Mouse (Mus musculus): Measurements from ENCODE around the gene Zbtb12. TPM values are rescaled to one million over a fixed set of nuclear protein-coding genes. Genes with fewer than 3 reads are reported as not detected.

The Zbtb12 gene
- polyA plus RNA-seq, 1 experiment from 2014 or later: 1.7 TPM

DNA sequence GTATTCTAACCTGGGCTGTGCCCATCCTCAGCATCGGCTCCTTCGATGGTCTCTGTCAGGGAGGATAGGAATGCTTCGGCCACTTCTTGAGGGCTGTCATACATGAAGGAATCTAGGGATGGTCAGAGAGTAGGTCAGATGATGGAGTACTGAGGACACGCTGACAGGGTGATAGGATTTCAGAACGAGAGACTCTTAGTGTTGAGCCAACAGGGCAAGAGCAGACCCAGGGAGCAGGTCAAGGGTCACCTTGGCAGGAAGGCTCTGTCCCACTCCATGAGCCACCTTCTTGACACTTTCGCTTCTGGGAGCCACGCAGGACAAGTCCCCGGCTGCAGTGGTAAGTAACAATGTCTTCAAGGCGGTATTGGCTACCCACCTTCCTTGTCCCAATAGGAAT lies 18.8 kb upstream of the Zbtb12 start:
- DNase-seq (ENCODE audit: low spot score): no peak
- Histone ChIP-seq H3K4me1 (ENCODE audit: control insufficient read depth, insufficient read depth, low read length) (no peaks in the 10 kb centered on the region), H3K9ac (ENCODE audit: low read length) (no peak overlapping the region), H3K4me3 (ENCODE audit: low read depth, low read length) (no peak overlapping the region), H3K4me2 (ENCODE audit: low read depth) (no peak overlapping the region), H3K27me3 (ENCODE audit: control insufficient read depth, insufficient read depth, low read length) (no peaks in the 10 kb centered on the region), H3K9me3 (ENCODE audit: control insufficient read depth, low read length) (no peaks in the 10 kb centered on the region), H3K27ac (ENCODE audit: low read depth, low read length) (no peak overlapping the region), H3K36me3 (ENCODE audit: control insufficient read depth, insufficient read depth, low read length) (no peaks in the 10 kb centered on the region)
- 87% methylated on average over 9 of the region's 9 CpGs for WGBS
- ATAC-seq (ENCODE audit: insufficient read depth, low FRiP score, low TSS enrichment): no peak

DNA sequence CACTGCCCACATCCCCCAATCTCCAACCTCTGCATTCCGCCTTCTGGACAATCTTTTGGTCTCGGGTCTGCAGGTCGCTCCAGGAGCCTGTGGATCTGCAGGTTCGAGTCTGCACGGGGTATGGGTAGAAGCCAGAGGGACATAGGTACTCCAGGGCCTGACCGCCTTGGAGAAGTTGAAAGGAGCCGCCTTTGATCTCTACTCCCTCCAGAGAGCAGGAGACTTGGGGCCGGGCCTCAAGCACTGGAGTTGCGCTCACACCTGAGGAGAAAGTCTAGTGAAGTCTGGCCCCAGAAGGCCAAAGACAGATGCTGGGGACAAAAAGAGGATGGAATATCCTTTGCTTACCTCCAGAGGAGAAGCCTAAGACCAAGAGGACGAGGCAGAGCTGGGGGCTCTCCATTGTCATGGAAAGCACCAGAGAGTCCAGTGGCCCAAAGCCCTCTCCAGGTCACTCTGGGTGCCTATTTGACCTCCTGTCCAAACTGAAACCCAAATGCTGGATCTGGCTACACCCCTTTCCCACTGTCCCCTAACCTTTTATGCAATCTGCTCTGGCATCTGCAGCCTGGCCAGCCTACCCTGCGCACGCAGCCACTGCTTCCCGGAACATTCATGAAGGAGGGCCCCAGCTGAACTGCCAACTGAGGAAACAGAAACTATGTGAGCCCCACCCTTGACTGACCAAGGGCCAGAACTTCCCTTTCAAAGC lies 17.4 kb upstream of the Zbtb12 start:
- 70% methylated on average over 13 of the region's 13 CpGs for WGBS
- Histone ChIP-seq H3K27me3 (ENCODE audit: control insufficient read depth, insufficient read depth, low read length) (no peaks in the 10 kb centered on the region), H3K9me3 (ENCODE audit: control insufficient read depth, low read length) (no peaks in the 10 kb centered on the region), H3K4me1 (ENCODE audit: control insufficient read depth, insufficient read depth, low read length) (no peaks in the 10 kb centered on the region), H3K4me2 (ENCODE audit: low read depth) (no peak overlapping the region), H3K27ac (ENCODE audit: low read depth, low read length) (no peak overlapping the region), H3K36me3 (ENCODE audit: control insufficient read depth, insufficient read depth, low read length) (no peaks in the 10 kb centered on the region), H3K4me3 (ENCODE audit: low read depth, low read length) (no peak overlapping the region), H3K9ac (ENCODE audit: low read length) (no peak overlapping the region)
- DNase-seq (ENCODE audit: low spot score): no peak
- ATAC-seq (ENCODE audit: insufficient read depth, low FRiP score, low TSS enrichment): no peak

DNA sequence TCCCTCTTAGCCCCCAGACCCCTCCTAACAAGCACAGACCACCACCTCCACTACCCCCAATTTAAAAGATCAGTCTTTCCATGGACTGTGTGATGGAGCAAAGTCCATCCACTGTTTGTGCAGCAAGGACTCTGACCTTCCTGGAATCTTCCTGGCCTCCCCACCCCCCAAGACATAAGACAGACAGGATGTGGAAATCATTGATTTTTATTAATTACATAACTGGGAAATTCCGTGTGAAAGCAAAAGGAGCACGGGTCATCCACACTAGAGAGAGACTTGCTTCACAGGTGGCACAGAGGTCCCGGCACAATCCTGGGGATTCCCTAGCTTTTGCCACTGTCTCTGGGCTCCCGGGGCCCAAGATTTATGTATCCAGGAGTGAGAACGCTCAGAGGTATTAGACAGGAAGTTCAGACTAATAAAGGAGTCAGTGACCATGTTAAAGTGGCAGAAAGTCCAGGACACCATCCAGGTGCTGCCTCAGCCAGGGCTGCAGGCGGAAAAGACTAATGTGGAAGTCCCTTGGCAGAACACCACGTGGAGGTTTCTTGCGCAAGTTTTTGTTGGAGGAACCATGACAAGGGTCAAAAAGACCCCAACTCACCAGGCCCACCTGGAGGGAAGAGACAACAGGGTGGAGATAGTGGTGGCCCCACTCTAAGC lies 16.7 kb upstream of the Zbtb12 start, which contains the start of gene Cfb:
Gene Cfb, minus strand, starts transcription at position 103 of the 666 bp plus-strand sequence.
- Histone ChIP-seq H3K4me2 (ENCODE audit: low read depth) (no peak within 1 kb of the TSS), H3K27ac (ENCODE audit: low read depth, low read length) (no peak within 1 kb of the TSS), H3K4me3 (ENCODE audit: low read depth, low read length) (no peak within 1 kb of the TSS), H3K36me3 (ENCODE audit: control insufficient read depth, insufficient read depth, low read length) (no peaks in the 10 kb centered on the region), H3K4me1 (ENCODE audit: control insufficient read depth, insufficient read depth, low read length) (no peaks in the 10 kb centered on the region), H3K9ac (ENCODE audit: low read length) (no peak within 1 kb of the TSS), H3K27me3 (ENCODE audit: control insufficient read depth, insufficient read depth, low read length) (no peaks in the 10 kb centered on the region), H3K9me3 (ENCODE audit: control insufficient read depth, low read length) (no peaks in the 10 kb centered on the region)
- DNase-seq (ENCODE audit: low spot score) (no peak), ATAC-seq (ENCODE audit: insufficient read depth, low FRiP score, low TSS enrichment) (no peak)
- WGBS: 65% methylated on average over 8 of the region's 8 CpGs

DNA sequence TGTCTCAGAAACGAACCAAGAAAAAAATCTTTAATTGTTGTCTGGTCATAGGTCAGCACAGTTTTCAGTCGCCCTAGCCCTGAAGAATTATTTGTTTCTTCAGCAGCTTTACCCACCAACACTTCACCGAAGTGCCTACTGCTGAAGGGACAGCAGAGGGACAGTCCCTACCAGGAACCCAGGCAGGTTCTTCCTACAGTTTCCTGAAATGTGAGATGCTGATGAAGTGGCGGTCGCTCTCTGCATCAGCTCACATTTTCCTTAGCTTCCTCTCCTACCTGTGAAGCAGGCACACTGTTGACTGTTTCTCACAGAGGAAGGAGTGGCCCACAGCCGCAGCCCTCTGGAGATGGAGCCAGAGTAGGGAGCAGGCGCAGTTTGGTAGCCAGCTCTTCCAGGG lies 13.3 kb upstream of the Zbtb12 start:
- DNase-seq (ENCODE audit: low spot score) (no peak), ATAC-seq (ENCODE audit: insufficient read depth, low FRiP score, low TSS enrichment) (no peak)
- Histone ChIP-seq H3K9ac (ENCODE audit: low read length) (no peak overlapping the region), H3K36me3 (ENCODE audit: control insufficient read depth, insufficient read depth, low read length) (no peaks in the 10 kb centered on the region), H3K4me1 (ENCODE audit: control insufficient read depth, insufficient read depth, low read length) (no peaks in the 10 kb centered on the region), H3K27ac (ENCODE audit: low read depth, low read length) (no peak overlapping the region), H3K4me3 (ENCODE audit: low read depth, low read length) (no peak overlapping the region), H3K4me2 (ENCODE audit: low read depth) (no peak overlapping the region), H3K9me3 (ENCODE audit: control insufficient read depth, low read length) (no peaks in the 10 kb centered on the region), H3K27me3 (ENCODE audit: control insufficient read depth, insufficient read depth, low read length) (no peaks in the 10 kb centered on the region)
- WGBS: 70% methylated on average over 7 of the region's 7 CpGs

DNA sequence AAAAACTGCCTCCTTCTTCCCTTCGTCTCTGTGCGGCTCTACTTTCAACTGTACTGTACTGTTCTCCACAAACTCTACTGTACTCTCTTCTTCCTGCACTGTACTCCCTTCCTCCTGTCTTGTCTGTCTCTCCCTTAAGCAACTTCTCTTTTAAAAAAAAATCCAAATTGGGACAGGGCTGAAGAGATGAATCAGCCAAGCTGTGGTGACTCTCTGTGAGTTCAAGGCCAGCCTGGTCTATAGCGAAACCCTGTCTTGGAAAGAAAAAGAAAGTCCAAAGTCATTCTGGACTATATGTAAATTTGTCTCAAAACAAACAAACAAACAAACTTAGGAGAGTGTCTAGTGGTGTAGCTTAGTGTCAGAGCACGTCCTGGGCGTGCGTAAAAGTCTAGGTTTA lies 5.0 kb upstream of the Zbtb12 start:
- 92% methylated on average over 6 of the region's 6 CpGs for WGBS
- H3K27me3 ChIP-seq (ENCODE audit: control insufficient read depth, insufficient read depth, low read length): no peaks in the 10 kb centered on the region
- ATAC-seq (ENCODE audit: insufficient read depth, low FRiP score, low TSS enrichment): no peak
- H3K4me2 ChIP-seq (ENCODE audit: low read depth): no peak overlapping the region
- no peaks in the 10 kb centered on the region for H3K36me3 ChIP-seq (ENCODE audit: control insufficient read depth, insufficient read depth, low read length)
- no peaks in the 10 kb centered on the region for H3K9me3 ChIP-seq (ENCODE audit: control insufficient read depth, low read length)
- no peak overlapping the region for H3K9ac ChIP-seq (ENCODE audit: low read length)
- no peak overlapping the region for H3K4me3 ChIP-seq (ENCODE audit: low read depth, low read length)
- H3K4me1 ChIP-seq (ENCODE audit: control insufficient read depth, insufficient read depth, low read length): no peaks in the 10 kb centered on the region
- no peak overlapping the region for H3K27ac ChIP-seq (ENCODE audit: low read depth, low read length)
- no peak for DNase-seq (ENCODE audit: low spot score)

DNA sequence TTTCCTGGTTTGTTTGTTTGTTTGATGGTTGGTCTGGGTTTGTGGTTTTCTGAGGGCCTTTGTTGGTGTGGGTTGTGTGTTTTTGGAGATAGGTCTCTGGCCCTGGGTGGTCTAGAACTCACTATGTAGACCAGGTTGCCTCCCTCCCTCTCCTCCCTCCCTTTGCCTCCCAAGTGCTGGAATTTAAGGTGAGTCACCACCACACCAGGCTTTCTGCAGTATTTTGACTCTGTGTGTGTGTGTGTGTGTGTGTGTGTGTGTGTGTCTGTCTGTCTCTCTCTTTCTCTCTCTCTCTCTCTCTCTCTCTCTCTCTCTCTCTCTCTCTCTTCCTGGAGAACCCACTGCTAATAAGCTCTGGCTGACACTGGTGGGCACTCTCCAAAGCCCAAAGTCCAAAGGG lies 1.9 kb downstream of the Zbtb12 start:
- Histone ChIP-seq H3K36me3 (ENCODE audit: control insufficient read depth, insufficient read depth, low read length) (no peaks in the 10 kb centered on the region), H3K4me1 (ENCODE audit: control insufficient read depth, insufficient read depth, low read length) (no peaks in the 10 kb centered on the region), H3K27ac (ENCODE audit: low read depth, low read length) (no peak overlapping the region), H3K4me3 (ENCODE audit: low read depth, low read length) (no peak overlapping the region), H3K9ac (ENCODE audit: low read length) (no peak overlapping the region), H3K27me3 (ENCODE audit: control insufficient read depth, insufficient read depth, low read length) (no peaks in the 10 kb centered on the region; the same call in 1 of the 2 replicates), H3K9me3 (ENCODE audit: control insufficient read depth, low read length) (no peaks in the 10 kb centered on the region), H3K4me2 (ENCODE audit: low read depth) (no peak overlapping the region)
- DNase-seq (ENCODE audit: low spot score) (no peak), ATAC-seq (ENCODE audit: insufficient read depth, low FRiP score, low TSS enrichment) (no peak)

DNA sequence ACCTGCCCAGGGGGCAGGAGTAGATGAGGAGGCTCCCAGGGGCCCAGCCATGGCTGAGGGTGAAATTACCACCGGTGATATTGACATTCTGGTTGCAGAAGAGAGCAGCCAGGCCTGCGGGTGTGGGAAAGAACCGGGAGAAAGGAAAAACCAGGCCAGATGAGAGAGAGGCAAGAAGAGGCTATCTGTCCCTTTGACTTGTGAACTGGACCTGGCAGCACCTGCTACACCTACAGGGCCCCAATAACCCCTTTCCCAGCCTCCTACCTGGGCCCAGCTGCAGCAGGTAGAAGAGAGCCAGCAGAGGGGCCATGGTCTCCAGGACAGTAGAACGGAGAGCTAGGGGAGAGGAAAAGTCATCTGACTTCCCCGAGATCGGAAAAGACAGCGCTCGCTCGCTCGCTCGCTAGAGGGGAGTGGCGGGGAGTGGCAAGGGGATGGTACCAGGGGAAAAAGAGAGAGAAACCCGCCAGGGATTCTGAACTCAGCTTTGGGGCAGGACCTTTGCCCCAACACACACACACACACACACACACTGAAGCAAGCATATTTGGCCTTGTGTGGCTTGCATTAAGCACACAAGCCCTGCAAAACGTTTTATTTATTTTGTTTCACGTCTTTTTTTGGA lies 2.5 kb downstream of the Zbtb12 start, which contains the start of gene Gm20547:
Gene Gm20547, minus strand, starts transcription at position 360 of the 628 bp plus-strand sequence.
- no peak for DNase-seq (ENCODE audit: low spot score)
- Histone ChIP-seq H3K27ac (ENCODE audit: low read depth, low read length) (no peak within 1 kb of the TSS), H3K9ac (ENCODE audit: low read length) (peak within 1 kb of the TSS; percentile 18; the same call in 1 of the 2 replicates), H3K9me3 (ENCODE audit: control insufficient read depth, low read length) (no peaks in the 10 kb centered on the region), H3K4me3 (ENCODE audit: low read depth, low read length) (no peak within 1 kb of the TSS), H3K4me2 (ENCODE audit: low read depth) (0 out of 2 replicates have a peak within 1 kb of the TSS, but pooled peaks have one; percentile 12), H3K4me1 (ENCODE audit: control insufficient read depth, insufficient read depth, low read length) (no peaks in the 10 kb centered on the region), H3K27me3 (ENCODE audit: control insufficient read depth, insufficient read depth, low read length) (no peaks in the 10 kb centered on the region; the same call in 1 of the 2 replicates), H3K36me3 (ENCODE audit: control insufficient read depth, insufficient read depth, low read length) (no peaks in the 10 kb centered on the region)
- 8% methylated on average over 15 of the region's 15 CpGs for WGBS
- no peak for ATAC-seq (ENCODE audit: insufficient read depth, low FRiP score, low TSS enrichment)

DNA sequence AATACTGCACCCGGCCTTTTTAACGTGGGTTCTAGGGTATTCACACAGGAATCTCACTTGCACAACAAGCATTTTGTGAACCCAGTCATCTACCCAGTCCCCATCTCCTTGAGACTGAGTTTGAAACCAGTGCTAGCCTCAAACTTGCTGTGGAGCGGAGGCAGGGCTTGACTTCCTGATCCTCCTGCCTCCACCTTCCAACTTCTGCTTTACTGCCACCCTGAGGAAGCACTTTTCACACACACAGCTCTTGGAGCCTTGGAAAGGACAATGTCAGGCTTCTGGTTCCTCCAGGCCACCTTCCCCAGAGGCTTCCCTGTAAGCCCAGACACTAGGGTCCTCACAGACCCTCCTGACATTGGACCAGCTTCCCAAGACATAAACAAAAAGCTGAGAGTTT lies 4.0 kb downstream of the Zbtb12 start:
- Histone ChIP-seq H3K4me2 (ENCODE audit: low read depth) (no peak overlapping the region), H3K4me3 (ENCODE audit: low read depth, low read length) (no peak overlapping the region), H3K9me3 (ENCODE audit: control insufficient read depth, low read length) (no peaks in the 10 kb centered on the region), H3K36me3 (ENCODE audit: control insufficient read depth, insufficient read depth, low read length) (no peaks in the 10 kb centered on the region), H3K27me3 (ENCODE audit: control insufficient read depth, insufficient read depth, low read length) (no peaks in the 10 kb centered on the region; the same call in 1 of the 2 replicates), H3K27ac (ENCODE audit: low read depth, low read length) (no peak overlapping the region), H3K4me1 (ENCODE audit: control insufficient read depth, insufficient read depth, low read length) (no peaks in the 10 kb centered on the region), H3K9ac (ENCODE audit: low read length) (no peak overlapping the region)
- ATAC-seq (ENCODE audit: insufficient read depth, low FRiP score, low TSS enrichment): no peak
- DNase-seq (ENCODE audit: low spot score): no peak
- 65% methylated on average over 3 of the region's 3 CpGs for WGBS
